Mouse (Mus musculus) stomach, postnatal 0 days (tissue): ENCODE results near the gene Trp63. TPM values are rescaled to one million over a fixed set of nuclear protein-coding genes. Genes with fewer than 3 reads are reported as not detected.

Experiments
- ATAC-seq: fragments of 200-750 bp; cut with Nextera tagmentation; 2 replicates; pipeline ENCODE4 v1.8.0; 2017; ENCODE audit not compliant: low FRiP score, low TSS enrichment
- DNase-seq: peaks from one replicate; pipeline ENCODE4 v3.0.0-alpha.2; 2016; ENCODE audit warnings: low spot score
- H3K27ac ChIP-seq: fragments of 300-500 bp; sonication (generic); replicated peaks from 2 replicates; pipeline ENCODE4 v1.5.1; 2014; ENCODE audit warnings: mild to moderate bottlenecking, control low read depth
- H3K27me3 ChIP-seq: fragments of 300-500 bp; sonication (generic); 2 replicates; pipeline ENCODE4 v1.6.1; 2014; ENCODE audit warnings: low read length; ENCODE audit not compliant: control insufficient read depth, insufficient read depth
- H3K36me3 ChIP-seq: fragments of 300-500 bp; sonication (generic); 2 replicates; pipeline ENCODE4 v1.6.1; 2014; ENCODE audit warnings: low read length, mixed read lengths; ENCODE audit not compliant: control insufficient read depth, insufficient read depth
- H3K4me1 ChIP-seq: fragments of 300-500 bp; sonication (generic); replicated peaks from 2 replicates; pipeline ENCODE4 v1.6.1; 2014; ENCODE audit warnings: antibody characterized with exemption; ENCODE audit not compliant: control insufficient read depth, insufficient read depth
- H3K4me2 ChIP-seq: fragments of 300-500 bp; sonication (generic); replicated peaks from 2 replicates; pipeline ENCODE4 v1.6.1; 2014; ENCODE audit warnings: low read depth, mild to moderate bottlenecking, control low read depth, moderate library complexity
- H3K4me3 ChIP-seq: fragments of 300-500 bp; sonication (generic); 2 replicates; pipeline ENCODE4 v1.5.1; 2014; ENCODE audit warnings: low read depth, low read length, control low read depth
- H3K9ac ChIP-seq: fragments of 300-500 bp; sonication (generic); 2 replicates; pipeline ENCODE4 v1.6.1; 2014; ENCODE audit warnings: mild to moderate bottlenecking, low read length, control low read depth, mixed read lengths
- H3K9me3 ChIP-seq: fragments of 300-500 bp; sonication (generic); 2 replicates; pipeline ENCODE4 v1.6.1; 2016; ENCODE audit warnings: low read length; ENCODE audit not compliant: control insufficient read depth
- CTCF ChIP-seq: IDR thresholded peaks from 2 replicates; pipeline ENCODE4 v1.5.1; 2016; ENCODE audit warnings: antibody characterized with exemption, low read depth, mild to moderate bottlenecking, moderate library complexity
- EP300 ChIP-seq: optimal IDR thresholded peaks from 2 replicates; pipeline ENCODE3; 2016; ENCODE audit warnings: antibody characterized with exemption
- WGBS: fragments of 180-500 bp; shearing (Covaris S2); extraction: QIAGEN DNeasy Blood & Tissue Kit; methylation state at CpG from one replicate; pipeline ENCODE4 v1.1.7; 2014; 5-methylcytosine and 5-hydroxymethylcytosine counted together
- polyA plus RNA-seq: library from polyadenylated mRNA; unstranded; fragments of >200 nt; fragmentation: Nextera tagmentation; extraction: Ambion mirVana; gene quantifications from 2 replicates; pipeline ENCODE4 v1.2.1, GENCODE M21; 2015

Trp63 gene
- polyA plus RNA-seq, 1 experiment from 2014 or later, result 21.6 TPM

DNA sequence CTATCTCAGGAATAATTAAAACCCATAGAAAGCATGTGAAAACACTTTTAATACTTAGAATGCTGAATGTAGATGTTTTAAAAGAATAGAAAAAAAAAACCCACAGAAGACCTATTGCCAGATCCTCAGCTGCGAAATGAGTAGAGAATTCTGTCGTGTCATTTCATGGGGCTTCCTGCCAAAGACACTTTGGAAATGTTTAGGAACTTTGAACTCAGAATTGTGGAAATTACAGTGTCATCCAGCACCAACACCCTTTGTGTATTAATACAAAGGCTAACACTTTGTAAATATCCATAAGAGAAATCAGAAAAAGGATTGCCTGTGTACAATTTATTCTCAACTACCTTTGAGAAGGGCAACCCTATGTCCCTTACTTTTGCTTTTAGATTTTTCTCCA, 216.1 kb downstream of the Trp63 start:
- Histone ChIP-seq H3K4me2 (no peak overlapping the region), H3K9ac (no peak overlapping the region), H3K27me3 (no peaks in the 10 kb centered on the region), H3K36me3 (no peaks in the 10 kb centered on the region), H3K4me3 (no peak overlapping the region), H3K4me1 (no peaks in the 10 kb centered on the region), H3K27ac (no peak overlapping the region), H3K9me3 (no peaks in the 10 kb centered on the region)
- 50% methylated on average over 2 of the region's 2 CpGs for WGBS
- ATAC-seq (no peak), DNase-seq (no peak)
- TF ChIP-seq EP300, result no peak
- no peak for TF ChIP-seq CTCF

DNA sequence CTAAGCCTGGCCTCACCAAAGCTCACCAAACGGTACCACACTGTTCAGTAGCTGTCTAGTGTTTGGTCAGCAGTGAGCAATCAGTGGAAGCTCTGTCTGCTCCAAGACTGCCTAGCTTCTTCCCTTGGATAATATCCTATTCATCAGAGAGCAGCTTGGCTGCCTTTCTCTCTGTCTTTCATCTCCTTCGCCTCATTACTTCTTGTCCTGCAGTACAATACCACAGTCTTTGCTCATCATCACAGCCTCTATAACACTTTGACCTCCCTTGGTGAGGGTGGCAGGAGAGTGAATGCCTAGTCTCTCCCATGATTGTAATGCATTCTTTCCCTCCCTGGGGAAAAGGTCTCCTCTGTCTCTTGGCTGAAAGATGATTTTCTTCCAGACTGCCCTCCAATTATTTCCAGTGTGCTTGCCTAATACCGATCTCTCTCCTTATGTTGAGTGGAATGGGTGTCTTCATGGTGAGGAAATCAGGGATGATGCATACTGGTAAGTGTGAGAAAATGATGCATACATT, 216.9 kb downstream of the Trp63 start:
- Histone ChIP-seq H3K9me3 (no peaks in the 10 kb centered on the region), H3K27me3 (no peaks in the 10 kb centered on the region), H3K36me3 (no peaks in the 10 kb centered on the region), H3K27ac (no peak overlapping the region), H3K4me2 (no peak overlapping the region), H3K4me3 (no peak overlapping the region), H3K9ac (no peak overlapping the region), H3K4me1 (no peaks in the 10 kb centered on the region)
- DNase-seq (no peak), ATAC-seq (no peak)
- 87% methylated on average over 3 of the region's 3 CpGs for WGBS
- no peak for TF ChIP-seq EP300
- TF ChIP-seq CTCF, result no peak

DNA sequence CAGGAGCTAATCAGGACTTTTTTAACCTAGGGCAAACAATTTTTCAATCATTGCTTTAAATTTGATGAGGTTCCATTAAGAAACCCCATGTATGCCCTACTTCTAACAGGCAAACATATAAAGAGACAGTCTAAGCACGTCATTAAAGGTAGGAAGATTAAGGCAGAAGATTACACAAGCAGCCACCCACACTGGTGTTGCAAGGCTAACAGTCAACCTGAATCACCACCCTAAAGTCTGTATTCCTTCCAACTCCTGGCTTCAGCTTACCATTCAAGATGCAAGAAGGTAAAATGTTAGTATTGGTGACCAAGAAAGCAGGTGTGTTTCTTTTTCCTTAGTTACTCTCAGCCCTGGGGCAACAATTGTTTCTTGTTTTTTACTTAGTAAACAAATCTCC, 228.6 kb downstream of the Trp63 start:
- no peaks in the 10 kb centered on the region for H3K4me1 ChIP-seq
- TF ChIP-seq EP300, result no peak
- no peak for TF ChIP-seq CTCF
- no peaks in the 10 kb centered on the region for H3K36me3 ChIP-seq
- H3K9ac ChIP-seq, result no peak overlapping the region
- ATAC-seq (no peak), DNase-seq (no peak)
- no peak overlapping the region for H3K27ac ChIP-seq
- H3K9me3 ChIP-seq, result no peaks in the 10 kb centered on the region
- H3K4me2 ChIP-seq, result no peak overlapping the region
- 54% methylated on average over 1 of the region's 1 CpGs for WGBS
- no peaks in the 10 kb centered on the region for H3K27me3 ChIP-seq
- no peak overlapping the region for H3K4me3 ChIP-seq

DNA sequence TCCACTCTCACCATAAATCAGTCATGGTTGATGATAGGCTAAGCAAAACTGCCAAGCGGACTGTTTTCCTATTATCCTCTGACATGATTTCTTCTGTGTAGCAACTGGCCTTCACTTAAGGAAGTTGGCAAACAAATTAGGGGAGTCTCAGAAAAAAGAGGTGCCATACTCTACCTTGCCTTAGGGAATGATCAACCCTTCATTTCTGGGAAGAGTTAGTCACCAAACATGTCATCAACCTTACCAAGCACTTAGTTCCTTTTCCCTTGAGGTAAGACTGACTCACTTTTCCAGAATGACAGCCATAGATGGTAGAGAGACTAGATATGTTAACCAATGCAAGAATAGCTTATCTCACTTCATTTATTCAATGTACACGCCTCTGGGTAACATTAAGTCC, 250.6 kb downstream of the Trp63 start:
- no peaks in the 10 kb centered on the region for H3K4me1 ChIP-seq
- ATAC-seq (0 out of 2 replicates have a peak, but pooled peaks have one; percentile 32), DNase-seq (no peak)
- no peak overlapping the region for H3K4me2 ChIP-seq
- H3K27me3 ChIP-seq, result no peaks in the 10 kb centered on the region
- H3K4me3 ChIP-seq, result no peak overlapping the region
- no peaks in the 10 kb centered on the region for H3K36me3 ChIP-seq
- H3K9ac ChIP-seq, result no peak overlapping the region
- TF ChIP-seq CTCF (no peak), EP300 (no peak)
- WGBS, result 76% methylated on average over 2 of the region's 2 CpGs
- no peaks in the 10 kb centered on the region for H3K9me3 ChIP-seq
- no peak overlapping the region for H3K27ac ChIP-seq
